ENCODE assay signal across 18 mouse cellular contexts in the genomic region with DNA sequence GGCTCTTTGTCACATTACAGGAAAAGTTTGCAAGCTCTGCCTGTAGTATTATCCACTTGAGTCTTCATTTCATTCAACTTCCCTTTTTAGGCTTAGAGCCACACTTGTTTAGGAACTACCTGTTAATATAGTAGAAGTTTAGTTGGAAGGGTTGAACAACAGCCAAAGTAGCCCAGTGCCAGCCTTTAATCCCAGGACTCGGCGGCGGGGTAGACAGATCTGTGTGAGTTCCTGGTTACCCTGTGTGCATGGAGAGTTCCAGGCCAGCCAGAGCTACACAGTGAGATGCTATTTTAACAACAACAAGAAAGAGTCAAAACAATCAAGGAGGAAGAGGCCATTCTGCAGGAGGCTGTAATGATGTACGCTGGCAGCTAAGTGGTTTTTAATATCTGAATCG.
DNase-seq lines count a peak whose midpoint lies in the region; ATAC-seq and TF ChIP-seq lines count a peak whose summit lies in the region.
"Had no signal": no experiment of that assay in that cellular context is flagged by ENCODE, and none has a peak within 500 bp of the region (broad histone marks: within the 10 kb centered on the region; RNA-seq: fewer than 3 reads in every experiment).

No protein-coding gene starts in this region.

- peaks cover 12% of the 10 kb centered on the region; the same call in 1 of the 2 replicates for H3K4me1 ChIP-seq in kidney, embryonic 15.5 days
- no peaks in the 10 kb centered on the region for H3K4me1 ChIP-seq in lung, postnatal 0 days (ENCODE audit: insufficient read depth, low read depth, low read length)
- H3K4me1 ChIP-seq: embryonic facial prominence, embryonic 10.5 days; forebrain, embryonic 13.5 days had no signal

- no peaks in the 10 kb centered on the region for H3K27me3 ChIP-seq in kidney, embryonic 15.5 days
- H3K27me3 ChIP-seq in lung, postnatal 0 days (replicated peaks; ENCODE audit: insufficient read depth, low read length), result no peaks in the 10 kb centered on the region
- H3K27me3 ChIP-seq: CH12.LX; forebrain, embryonic 13.5 days; heart, embryonic 13.5 days had no signal

- peak overlapping the region; percentile 73; the same call in 1 of the 2 replicates for H3K27ac ChIP-seq in kidney, embryonic 15.5 days
- no peak overlapping the region for H3K27ac ChIP-seq in lung, postnatal 0 days (ENCODE audit: low read length)
- H3K27ac ChIP-seq: embryonic facial prominence, embryonic 10.5 days; forebrain, embryonic 13.5 days; heart, embryonic 13.5 days had no signal

- DNase-seq in kidney, adult 11 months, result peak; percentile 66
- no peak for DNase-seq in kidney, postnatal 4 days
- DNase-seq in kidney, postnatal 14 days, result peak; percentile 64
- DNase-seq in T-cell, adult 2 months (ENCODE audit: low spot score), result no peak
- no peak for DNase-seq in lung, postnatal 0 days (ENCODE audit: low spot score)
- DNase-seq: adrenal gland, adult 2 months; adrenal gland, postnatal 25 days; cerebellum, adult 2 months; cerebellum, postnatal 10 days; forebrain, postnatal 0 days; gastrocnemius, postnatal 14 days; heart, postnatal 36 days had no signal

- no peaks in the 10 kb centered on the region for H3K9me3 ChIP-seq in kidney, embryonic 15.5 days (replicated peaks)
- no peaks in the 10 kb centered on the region for H3K9me3 ChIP-seq in lung, postnatal 0 days (ENCODE audit: low read length)
- H3K9me3 ChIP-seq: embryonic facial prominence, embryonic 10.5 days; forebrain, embryonic 13.5 days; heart, embryonic 13.5 days had no signal

- WGBS in kidney, embryonic 15.5 days, result 89% methylated on average over 5 of the region's 5 CpGs
- WGBS in lung, postnatal 0 days, result 94% methylated on average over 5 of the region's 5 CpGs

- 0 out of 2 replicates have a peak, but pooled peaks have one; percentile 38 for ATAC-seq in kidney, embryonic 15.5 days (replicated peaks; ENCODE audit: low FRiP score)
- no peak for ATAC-seq in lung, postnatal 0 days
- ATAC-seq in megakaryocyte, adult 5-6 weeks (ENCODE audit: poor library complexity, severe bottlenecking), result no peak
- ATAC-seq: forebrain, embryonic 13.5 days; forebrain, postnatal 0 days had no signal

- H3K36me3 ChIP-seq in kidney, embryonic 15.5 days, result no peaks in the 10 kb centered on the region
- no peaks in the 10 kb centered on the region for H3K36me3 ChIP-seq in lung, postnatal 0 days (ENCODE audit: insufficient read depth, low read length)
- H3K36me3 ChIP-seq: embryonic facial prominence, embryonic 10.5 days; heart, embryonic 13.5 days had no signal

- no peak overlapping the region for H3K9ac ChIP-seq in kidney, embryonic 15.5 days
- no peak overlapping the region for H3K9ac ChIP-seq in lung, postnatal 0 days (replicated peaks; ENCODE audit: low read depth)
- H3K9ac ChIP-seq: forebrain, embryonic 13.5 days; forebrain, postnatal 0 days; heart, embryonic 13.5 days had no signal

- H3K4me2 ChIP-seq in kidney, embryonic 15.5 days, result no peak overlapping the region
- H3K4me2 ChIP-seq in lung, postnatal 0 days (replicated peaks; ENCODE audit: low read depth, low read length), result no peak overlapping the region
- H3K4me2 ChIP-seq: forebrain, embryonic 13.5 days; heart, embryonic 13.5 days had no signal

- no peak for TF ChIP-seq CTCF in lung, postnatal 0 days (IDR thresholded peaks at IDR 0.05)

- TF ChIP-seq EP300 in lung, postnatal 0 days (IDR thresholded peaks at IDR 0.05), result no peak

- 0 out of 2 replicates have a peak overlapping the region, but pooled peaks have one; percentile 10 for H3K4me3 ChIP-seq in kidney, embryonic 15.5 days (replicated peaks)
- H3K4me3 ChIP-seq in lung, postnatal 0 days (ENCODE audit: low read depth, low read length), result no peak overlapping the region
- H3K4me3 ChIP-seq: embryonic facial prominence, embryonic 10.5 days; forebrain, embryonic 13.5 days; heart, embryonic 13.5 days had no signal

Comparison
In these comparisons a context has a peak if more than half of its experiments do, and no peak if none do; other contexts are left out.
1. DNase-seq: peak in kidney, adult 11 months (single experiment) and kidney, postnatal 14 days (single experiment); none in kidney, postnatal 4 days (0 of 2), T-cell, adult 2 months (single experiment) and lung, postnatal 0 days (single experiment).